Mouse (Mus musculus): ENCODE measurements around the gene Pld1. TPM values are rescaled to one million over a fixed set of nuclear protein-coding genes. Genes with fewer than 3 reads are reported as not detected.

The Pld1 gene
- polyA plus RNA-seq, 1 experiment = 2.5 TPM

- H3K79me2 ChIP-seq (ENCODE audit: control insufficient read depth, insufficient read depth) = no peaks in the 10 kb centered on the region
- TF ChIP-seq MYOD1 (IDR thresholded peaks at IDR 0.05; ENCODE audit: control insufficient read depth, insufficient read length, low read depth) (no peak), CEBPB (IDR thresholded peaks at IDR 0.05; ENCODE audit: low read depth) (no peak), CTCF (IDR thresholded peaks at IDR 0.05; ENCODE audit: control insufficient read depth, insufficient read depth, insufficient read length) (no peak), FOSL1 (IDR thresholded peaks at IDR 0.05; ENCODE audit: insufficient read depth, low read length, poor library complexity, severe bottlenecking) (no peak), USF1 (IDR thresholded peaks at IDR 0.05; ENCODE audit: low read depth) (no peak), MAX (IDR thresholded peaks at IDR 0.05) (no peak), MYOG (IDR thresholded peaks at IDR 0.05; ENCODE audit: control insufficient read depth, extremely low read depth, insufficient read length) (no peak)
- no peaks in the 10 kb centered on the region for H3K36me3 ChIP-seq (ENCODE audit: control insufficient read depth, insufficient read depth)
These were observed 144.7 kb downstream of the Pld1 start for GRCm38 (mm10) chr3:28083218-28083617.

GRCm38 (mm10) chr3:28084281-28084680 lies 145.8 kb downstream of the Pld1 start:
- Histone ChIP-seq H3K79me3 (ENCODE audit: low read depth) (no peaks in the 10 kb centered on the region), H3K27me3 (ENCODE audit: control insufficient read depth, insufficient read depth, insufficient read length) (no peaks in the 10 kb centered on the region), H3K4me3 (ENCODE audit: insufficient read depth, poor library complexity, severe bottlenecking) (no peak overlapping the region), H3ac (ENCODE audit: control insufficient read depth, insufficient read length, low read depth) (no peak overlapping the region), H3K36me3 (ENCODE audit: control insufficient read depth, insufficient read depth) (no peaks in the 10 kb centered on the region), H3K79me2 (ENCODE audit: control insufficient read depth, insufficient read depth) (no peaks in the 10 kb centered on the region)
- TF ChIP-seq MAX (IDR thresholded peaks at IDR 0.05) = no peak
- TF ChIP-seq USF1 (IDR thresholded peaks at IDR 0.05; ENCODE audit: low read depth) = no peak
- no peak for TF ChIP-seq CTCF (IDR thresholded peaks at IDR 0.05; ENCODE audit: control insufficient read depth, insufficient read depth, insufficient read length)
- TF ChIP-seq MYOD1 (IDR thresholded peaks at IDR 0.05; ENCODE audit: control insufficient read depth, insufficient read length, low read depth) = no peak
- TF ChIP-seq CEBPB (IDR thresholded peaks at IDR 0.05; ENCODE audit: low read depth) = no peak
- no peak for TF ChIP-seq MYOG (IDR thresholded peaks at IDR 0.05; ENCODE audit: control insufficient read depth, extremely low read depth, insufficient read length)
- TF ChIP-seq FOSL1 (IDR thresholded peaks at IDR 0.05; ENCODE audit: insufficient read depth, low read length, poor library complexity, severe bottlenecking) = no peak

More at GRCm38 (mm10) chr3:28083218-28083617, 144.7 kb downstream of the Pld1 start:
- Histone ChIP-seq H3ac (ENCODE audit: control insufficient read depth, insufficient read length, low read depth) (no peak overlapping the region), H3K4me3 (ENCODE audit: insufficient read depth, poor library complexity, severe bottlenecking) (no peak overlapping the region), H3K27me3 (ENCODE audit: control insufficient read depth, insufficient read depth, insufficient read length) (no peaks in the 10 kb centered on the region), H3K79me3 (ENCODE audit: low read depth) (no peaks in the 10 kb centered on the region)

GRCm38 (mm10) chr3:28091296-28091695 lies 152.8 kb downstream of the Pld1 start:
- no peak for TF ChIP-seq MAX (IDR thresholded peaks at IDR 0.05)
- no peak for TF ChIP-seq CTCF (IDR thresholded peaks at IDR 0.05; ENCODE audit: control insufficient read depth, insufficient read depth, insufficient read length)
- TF ChIP-seq FOSL1 (IDR thresholded peaks at IDR 0.05; ENCODE audit: insufficient read depth, low read length, poor library complexity, severe bottlenecking) = no peak
- no peak for TF ChIP-seq MYOG (IDR thresholded peaks at IDR 0.05; ENCODE audit: control insufficient read depth, extremely low read depth, insufficient read length)
- TF ChIP-seq CEBPB (IDR thresholded peaks at IDR 0.05; ENCODE audit: low read depth) = no peak
- no peak for TF ChIP-seq MYOD1 (IDR thresholded peaks at IDR 0.05; ENCODE audit: control insufficient read depth, insufficient read length, low read depth)
- H3ac ChIP-seq (ENCODE audit: control insufficient read depth, insufficient read length, low read depth) = no peak overlapping the region

GRCm38 (mm10) chr3:28091741-28092140 lies 153.2 kb downstream of the Pld1 start:
- Histone ChIP-seq H3K27me3 (ENCODE audit: control insufficient read depth, insufficient read depth, insufficient read length) (no peaks in the 10 kb centered on the region), H3K79me2 (ENCODE audit: control insufficient read depth, insufficient read depth) (no peaks in the 10 kb centered on the region), H3K79me3 (ENCODE audit: low read depth) (no peaks in the 10 kb centered on the region), H3K36me3 (ENCODE audit: control insufficient read depth, insufficient read depth) (no peaks in the 10 kb centered on the region), H3ac (ENCODE audit: control insufficient read depth, insufficient read length, low read depth) (no peak overlapping the region), H3K4me3 (ENCODE audit: insufficient read depth, poor library complexity, severe bottlenecking) (no peak overlapping the region)
- no peak for TF ChIP-seq MYOG (IDR thresholded peaks at IDR 0.05; ENCODE audit: control insufficient read depth, extremely low read depth, insufficient read length)
- no peak for TF ChIP-seq CEBPB (IDR thresholded peaks at IDR 0.05; ENCODE audit: low read depth)
- TF ChIP-seq CTCF (IDR thresholded peaks at IDR 0.05; ENCODE audit: control insufficient read depth, insufficient read depth, insufficient read length) = no peak
- TF ChIP-seq FOSL1 (IDR thresholded peaks at IDR 0.05; ENCODE audit: insufficient read depth, low read length, poor library complexity, severe bottlenecking) = no peak
- TF ChIP-seq USF1 (IDR thresholded peaks at IDR 0.05; ENCODE audit: low read depth) = no peak
- no peak for TF ChIP-seq MYOD1 (IDR thresholded peaks at IDR 0.05; ENCODE audit: control insufficient read depth, insufficient read length, low read depth)
- TF ChIP-seq MAX (IDR thresholded peaks at IDR 0.05) = no peak

More at GRCm38 (mm10) chr3:28091296-28091695, 152.8 kb downstream of the Pld1 start:
- H3K79me2 ChIP-seq (ENCODE audit: control insufficient read depth, insufficient read depth) = no peaks in the 10 kb centered on the region
- no peaks in the 10 kb centered on the region for H3K36me3 ChIP-seq (ENCODE audit: control insufficient read depth, insufficient read depth)
- no peaks in the 10 kb centered on the region for H3K79me3 ChIP-seq (ENCODE audit: low read depth)
- H3K27me3 ChIP-seq (ENCODE audit: control insufficient read depth, insufficient read depth, insufficient read length) = no peaks in the 10 kb centered on the region
- no peak overlapping the region for H3K4me3 ChIP-seq (ENCODE audit: insufficient read depth, poor library complexity, severe bottlenecking)

- Histone ChIP-seq H3K79me3 (ENCODE audit: low read depth) (no peaks in the 10 kb centered on the region), H3ac (ENCODE audit: control insufficient read depth, insufficient read length, low read depth) (no peak overlapping the region), H3K79me2 (ENCODE audit: control insufficient read depth, insufficient read depth) (no peaks in the 10 kb centered on the region), H3K4me3 (ENCODE audit: insufficient read depth, poor library complexity, severe bottlenecking) (no peak overlapping the region), H3K36me3 (ENCODE audit: control insufficient read depth, insufficient read depth) (no peaks in the 10 kb centered on the region), H3K27me3 (ENCODE audit: control insufficient read depth, insufficient read depth, insufficient read length) (no peaks in the 10 kb centered on the region)
- TF ChIP-seq CEBPB (IDR thresholded peaks at IDR 0.05; ENCODE audit: low read depth) (no peak), CTCF (IDR thresholded peaks at IDR 0.05; ENCODE audit: control insufficient read depth, insufficient read depth, insufficient read length) (no peak), MAX (IDR thresholded peaks at IDR 0.05) (no peak), FOSL1 (IDR thresholded peaks at IDR 0.05; ENCODE audit: insufficient read depth, low read length, poor library complexity, severe bottlenecking) (no peak), USF1 (IDR thresholded peaks at IDR 0.05; ENCODE audit: low read depth) (no peak), MYOG (IDR thresholded peaks at IDR 0.05; ENCODE audit: control insufficient read depth, extremely low read depth, insufficient read length) (no peak), MYOD1 (IDR thresholded peaks at IDR 0.05; ENCODE audit: control insufficient read depth, insufficient read length, low read depth) (no peak)
These were observed 155.3 kb downstream of the Pld1 start for GRCm38 (mm10) chr3:28093684-28094302.
